Mouse (Mus musculus) liver, embryonic 14.5 days (tissue): Measurements from ENCODE around the gene Pamr1. TPM values are rescaled to one million over a fixed set of nuclear protein-coding genes. Genes with fewer than 3 reads are reported as not detected.
A peak's percentile ranks its signal among the peaks of the same experiment; 100 is the strongest.

Source experiments
- ATAC-seq: fragments of 200-750 bp; cut with Nextera tagmentation; 2 replicates; pipeline ENCODE4 v1.8.0; 2017; ENCODE audit warnings: moderate number of reproducible peaks, mild to moderate bottlenecking, moderate library complexity; ENCODE audit not compliant: insufficient read depth
- DNase-seq, 3 experiments: peaks; one replicate each; pipeline ENCODE4 v3.0.0-alpha.2; 2012 to 2013; ENCODE audit warnings: low read depth in 3 of 3, low spot score in 3 of 3
- H3K27ac ChIP-seq: fragments of 300-500 bp; sonication (generic); 2 replicates; pipeline ENCODE4 v1.5.1; 2014; ENCODE audit warnings: moderate library complexity, mild to moderate bottlenecking, control low read depth, inconsistent platforms
- H3K27me3 ChIP-seq: fragments of 300-500 bp; sonication (generic); 2 replicates; pipeline ENCODE4 v1.6.1; 2014; ENCODE audit warnings: mild to moderate bottlenecking, low read length, moderate library complexity; ENCODE audit not compliant: control insufficient read depth, insufficient read depth
- H3K36me3 ChIP-seq: fragments of 300-500 bp; sonication (generic); replicated peaks from 2 replicates; pipeline ENCODE4 v1.6.1; 2014; ENCODE audit warnings: low read depth; ENCODE audit not compliant: control insufficient read depth, insufficient read depth
- H3K4me1 ChIP-seq, 2 experiments: fragments of 200-500 bp in 1 of 2; fragments of 300-500 bp in 1 of 2; sonication (generic) in 1 of 2; replicated peaks; 2 replicates each; pipeline ENCODE4 v1.6.1; 2012 to 2014; ENCODE audit warnings: antibody characterized with exemption in 1 of 2, inconsistent platforms in 1 of 2, low read length in 1 of 2; ENCODE audit not compliant: control insufficient read depth in 2 of 2, insufficient read depth in 2 of 2
- H3K4me2 ChIP-seq: fragments of 300-500 bp; sonication (generic); 2 replicates; pipeline ENCODE4 v1.6.1; 2014; ENCODE audit warnings: low read depth, mild to moderate bottlenecking, control low read depth, moderate library complexity
- H3K4me3 ChIP-seq, 2 experiments: fragments of 200-500 bp in 1 of 2; fragments of 300-500 bp in 1 of 2; sonication (generic) in 1 of 2; 2 replicates each; pipeline ENCODE4 v1.5.1; 2012 to 2014; ENCODE audit warnings: low read depth in 2 of 2, low read length in 2 of 2, mild to moderate bottlenecking in 2 of 2, control low read depth in 1 of 2, inconsistent platforms in 1 of 2, moderate library complexity in 1 of 2; ENCODE audit not compliant: insufficient read depth in 1 of 2
- H3K9ac ChIP-seq: fragments of 300-500 bp; sonication (generic); replicated peaks from 2 replicates; pipeline ENCODE4 v1.6.1; 2014; ENCODE audit warnings: mild to moderate bottlenecking, control low read depth, moderate library complexity
- H3K9me3 ChIP-seq: fragments of 300-500 bp; sonication (generic); 2 replicates; pipeline ENCODE4 v1.6.1; 2016; ENCODE audit warnings: low read length, mixed read lengths; ENCODE audit not compliant: control insufficient read depth
- CTCF ChIP-seq: IDR thresholded peaks from 2 replicates; pipeline ENCODE4 v1.5.1; 2016; ENCODE audit warnings: antibody characterized with exemption, low read depth, control low read depth
- EP300 ChIP-seq: IDR thresholded peaks from 2 replicates; pipeline ENCODE4 v1.6.1; 2016; ENCODE audit warnings: antibody characterized with exemption, low read depth
- WGBS: fragments of 180-500 bp; shearing (Covaris S2); extraction: QIAGEN DNeasy Blood & Tissue Kit; methylation state at CpG from one replicate; pipeline ENCODE4 v1.1.7; 2014; ENCODE audit not compliant: insufficient replicate concordance; 5-methylcytosine and 5-hydroxymethylcytosine counted together
- polyA plus RNA-seq, 2 experiments: library from polyadenylated mRNA; depleted of rRNA in 1 of 2; stranded (reverse) in 1 of 2; unstranded in 1 of 2; fragments of >200 nt; fragmentation: Nextera tagmentation in 1 of 2; extraction: Ambion mirVana in 1 of 2; gene quantifications; 2 replicates each; pipeline versions ENCODE4 v1.2.1 to v1.2.3; 2012 to 2014

The Pamr1 gene
- polyA plus RNA-seq, 2 experiments, result 3.1 to 4.3 TPM

DNA sequence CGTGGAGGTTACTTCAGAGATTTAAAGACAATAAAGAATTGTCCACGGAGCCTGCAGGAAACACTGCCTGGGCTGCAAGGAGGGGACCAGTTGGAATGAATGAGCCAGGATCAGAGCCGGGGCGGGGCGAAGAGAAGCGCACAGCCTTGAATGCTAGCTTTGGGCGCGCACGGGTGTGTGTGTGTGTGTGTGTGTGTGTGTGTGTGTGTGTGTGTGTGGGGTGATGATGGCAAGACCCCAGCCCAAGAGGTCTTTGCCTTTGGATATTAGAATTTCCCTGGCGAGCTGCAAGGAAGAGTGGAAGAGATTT is 109.7 kb downstream of the Pamr1 start:
- Histone ChIP-seq H3K9ac (no peak overlapping the region), H3K36me3 (no peaks in the 10 kb centered on the region), H3K4me3 (peak overlapping the region in 1 of 2 experiments; percentile 34; a peak in 2 of 4 replicates), H3K4me2 (peak overlapping the region; percentile 59), H3K27ac (no peak overlapping the region), H3K9me3 (no peaks in the 10 kb centered on the region), H3K4me1 (no peaks in the 10 kb centered on the region), H3K27me3 (peaks cover 37% of the 10 kb centered on the region)
- TF ChIP-seq CTCF (no peak), EP300 (no peak)
- no peak for DNase-seq
- WGBS, result 6% methylated on average over 10 of the region's 10 CpGs
- ATAC-seq, result no peak

DNA sequence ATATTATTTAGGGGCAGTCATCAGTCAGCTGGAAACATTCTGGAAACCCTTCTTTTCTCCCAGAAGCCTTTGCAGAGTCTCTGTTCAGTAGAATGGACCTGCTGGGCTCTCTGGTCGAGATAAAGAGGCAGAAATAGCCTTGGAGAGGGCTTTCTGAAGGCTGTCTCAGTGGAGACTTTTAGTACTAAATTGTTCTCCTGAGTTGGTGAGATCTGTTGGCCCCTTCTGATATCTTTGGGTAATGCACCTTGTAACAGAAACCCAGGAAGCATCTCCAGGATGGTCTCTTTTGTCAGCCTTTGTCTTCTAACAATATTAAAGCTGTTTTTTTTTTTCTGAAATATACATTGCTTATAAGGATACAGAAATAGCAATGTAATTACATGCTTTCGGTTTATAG is 111.2 kb downstream of the Pamr1 start:
- Histone ChIP-seq H3K27ac (no peak overlapping the region), H3K4me1 (no peaks in the 10 kb centered on the region), H3K4me2 (no peak overlapping the region), H3K36me3 (no peaks in the 10 kb centered on the region), H3K27me3 (peaks cover 37% of the 10 kb centered on the region), H3K9me3 (no peaks in the 10 kb centered on the region), H3K4me3 (no peak overlapping the region), H3K9ac (no peak overlapping the region)
- DNase-seq (no peak), ATAC-seq (no peak)
- TF ChIP-seq EP300 (no peak), CTCF (no peak)
- 44% methylated on average over 2 of the region's 2 CpGs for WGBS

DNA sequence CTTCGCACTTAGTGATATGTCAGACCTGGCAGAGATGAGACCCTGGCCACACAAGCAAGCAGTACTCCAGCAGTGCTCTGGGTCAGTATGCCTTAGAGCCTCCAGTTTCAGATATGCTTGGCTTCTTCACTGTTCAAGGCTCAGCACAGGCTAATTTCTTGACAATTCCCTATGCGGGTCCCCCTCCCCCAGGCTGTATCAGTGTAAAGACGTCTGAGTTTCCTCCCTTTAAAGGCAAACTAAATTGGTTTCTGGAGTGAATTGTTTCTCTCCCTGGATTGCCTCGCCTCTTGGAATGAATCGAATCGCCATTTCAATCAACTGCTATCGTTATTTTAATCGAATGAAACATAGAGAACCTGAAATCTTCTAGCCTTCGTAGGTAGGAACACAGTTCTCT is 113.1 kb downstream of the Pamr1 start:
- Histone ChIP-seq H3K27ac (no peak overlapping the region), H3K9ac (no peak overlapping the region), H3K4me3 (no peak overlapping the region), H3K4me2 (no peak overlapping the region), H3K36me3 (no peaks in the 10 kb centered on the region), H3K4me1 (no peaks in the 10 kb centered on the region), H3K9me3 (no peaks in the 10 kb centered on the region), H3K27me3 (peaks cover 26% of the 10 kb centered on the region)
- no peak for ATAC-seq
- WGBS, result 39% methylated on average over 9 of the region's 9 CpGs
- TF ChIP-seq CTCF, result no peak
- no peak for TF ChIP-seq EP300
- DNase-seq, result no peak

DNA sequence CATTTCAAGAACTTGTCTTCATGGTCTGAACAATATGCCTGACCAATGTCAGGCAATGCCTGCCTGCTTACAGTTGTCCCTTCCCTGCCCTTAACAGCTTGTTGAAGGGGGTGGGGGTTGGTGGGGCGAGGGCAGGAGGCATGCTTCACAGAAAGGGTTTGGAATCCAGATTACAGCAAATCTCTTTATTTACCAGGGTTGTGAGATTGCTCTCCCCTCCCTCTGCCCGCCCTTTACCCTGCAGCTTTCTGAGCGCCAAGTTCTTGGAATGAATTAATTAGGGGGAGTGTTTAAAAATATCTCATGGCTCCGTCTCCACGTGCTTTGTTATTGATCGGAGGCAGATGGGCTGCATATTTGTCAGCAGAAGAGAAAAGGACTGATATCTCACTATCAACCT is 113.5 kb downstream of the Pamr1 start:
- no peak overlapping the region for H3K4me3 ChIP-seq
- TF ChIP-seq CTCF (no peak), EP300 (no peak)
- H3K4me2 ChIP-seq, result no peak overlapping the region
- WGBS, result 45% methylated on average over 6 of the region's 6 CpGs
- ATAC-seq, result no peak
- H3K27me3 ChIP-seq, result peaks cover 22% of the 10 kb centered on the region
- no peaks in the 10 kb centered on the region for H3K36me3 ChIP-seq
- no peak overlapping the region for H3K27ac ChIP-seq
- no peaks in the 10 kb centered on the region for H3K9me3 ChIP-seq
- DNase-seq, result no peak
- no peak overlapping the region for H3K9ac ChIP-seq
- no peaks in the 10 kb centered on the region for H3K4me1 ChIP-seq

DNA sequence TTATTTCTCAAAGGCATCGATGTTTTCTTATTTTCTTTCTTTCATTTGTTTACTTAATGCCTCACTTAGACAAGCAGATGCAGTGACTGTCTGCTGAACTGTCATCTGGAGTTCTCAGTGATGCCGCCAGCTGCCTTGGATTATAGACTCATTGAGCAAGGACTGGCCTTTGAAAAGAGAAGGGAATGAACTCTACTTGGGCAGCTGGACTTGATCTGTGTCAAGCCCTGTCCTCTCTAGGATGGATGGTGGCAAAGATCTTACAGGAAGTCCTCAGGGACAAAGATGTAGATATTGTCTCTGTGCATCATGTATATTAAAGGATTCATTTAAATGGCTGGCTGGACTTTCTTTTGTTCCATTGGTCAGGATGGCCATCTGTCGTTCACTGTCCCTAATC is 114.1 kb downstream of the Pamr1 start:
- H3K4me3 ChIP-seq, result no peak overlapping the region
- H3K9me3 ChIP-seq, result no peaks in the 10 kb centered on the region
- H3K36me3 ChIP-seq, result no peaks in the 10 kb centered on the region
- no peak overlapping the region for H3K27ac ChIP-seq
- no peaks in the 10 kb centered on the region for H3K4me1 ChIP-seq
- 50% methylated on average over 3 of the region's 3 CpGs for WGBS
- H3K9ac ChIP-seq, result no peak overlapping the region
- no peak overlapping the region for H3K4me2 ChIP-seq
- H3K27me3 ChIP-seq, result peaks cover 17% of the 10 kb centered on the region
- TF ChIP-seq CTCF, result no peak
- no peak for TF ChIP-seq EP300
- ATAC-seq, result no peak
- DNase-seq, result no peak
